Mouse (Mus musculus) myocyte (in vitro differentiated cells): Measurements from ENCODE around the gene Stard13.

ENCODE experiments used
- E2F4 ChIP-seq: IDR thresholded peaks from one replicate; pipeline ENCODE4 v1.6.1; 2011; ENCODE audit warnings: mild to moderate bottlenecking, control low read depth, moderate library complexity; ENCODE audit not compliant: insufficient read depth
- MAX ChIP-seq: IDR thresholded peaks from one replicate; pipeline ENCODE4 v1.6.1; 2011; ENCODE audit warnings: low read depth, mild to moderate bottlenecking, control low read depth
- POLR2A ChIP-seq: IDR thresholded peaks from one replicate; pipeline ENCODE4 v1.6.1; 2011; ENCODE audit warnings: low read depth, mild to moderate bottlenecking, control low read depth, moderate library complexity; ENCODE audit not compliant: insufficient read length
- POLR2AphosphoS2 ChIP-seq: IDR thresholded peaks from one replicate; pipeline ENCODE4 v1.6.1; 2011; ENCODE audit warnings: low read depth, control low read depth; ENCODE audit not compliant: insufficient read length
- SRF ChIP-seq: IDR thresholded peaks from one replicate; pipeline ENCODE4 v1.6.1; 2011; ENCODE audit warnings: low read depth; ENCODE audit not compliant: control insufficient read depth, insufficient read length
- TCF3 ChIP-seq: IDR thresholded peaks from one replicate; pipeline ENCODE4 v1.6.1; 2011; ENCODE audit warnings: low read depth, control low read depth; ENCODE audit not compliant: insufficient read length
- USF1 ChIP-seq: IDR thresholded peaks from one replicate; pipeline ENCODE4 v1.6.1; 2011; ENCODE audit warnings: low read depth, mild to moderate bottlenecking, control low read depth, moderate library complexity

GRCm38 (mm10) chr5:151059772-151060171 lies 173.9 kb downstream of the Stard13 start:
- no peak for TF ChIP-seq USF1
- TF ChIP-seq POLR2A, result no peak
- no peak for TF ChIP-seq POLR2AphosphoS2
- no peak for TF ChIP-seq MAX
- TF ChIP-seq TCF3, result no peak
- no peak for TF ChIP-seq E2F4
- TF ChIP-seq SRF, result no peak
